Mouse (Mus musculus) spleen, adult 2 months (tissue): ENCODE results near the gene Dhx38.

ENCODE experiments used
- CTCF ChIP-seq: fragments of 200-500 bp; IDR thresholded peaks from 2 replicates; pipeline ENCODE4 v1.5.1; 2011; ENCODE audit warnings: mild to moderate bottlenecking, inconsistent platforms; ENCODE audit not compliant: insufficient read depth, insufficient read length, insufficient replicate concordance; ENCODE audit errors: extremely low read depth
- POLR2A ChIP-seq: fragments of 200-500 bp; IDR thresholded peaks from 2 replicates; pipeline ENCODE4 v1.6.1; 2011; ENCODE audit warnings: low read depth, low read length, inconsistent platforms

DNA sequence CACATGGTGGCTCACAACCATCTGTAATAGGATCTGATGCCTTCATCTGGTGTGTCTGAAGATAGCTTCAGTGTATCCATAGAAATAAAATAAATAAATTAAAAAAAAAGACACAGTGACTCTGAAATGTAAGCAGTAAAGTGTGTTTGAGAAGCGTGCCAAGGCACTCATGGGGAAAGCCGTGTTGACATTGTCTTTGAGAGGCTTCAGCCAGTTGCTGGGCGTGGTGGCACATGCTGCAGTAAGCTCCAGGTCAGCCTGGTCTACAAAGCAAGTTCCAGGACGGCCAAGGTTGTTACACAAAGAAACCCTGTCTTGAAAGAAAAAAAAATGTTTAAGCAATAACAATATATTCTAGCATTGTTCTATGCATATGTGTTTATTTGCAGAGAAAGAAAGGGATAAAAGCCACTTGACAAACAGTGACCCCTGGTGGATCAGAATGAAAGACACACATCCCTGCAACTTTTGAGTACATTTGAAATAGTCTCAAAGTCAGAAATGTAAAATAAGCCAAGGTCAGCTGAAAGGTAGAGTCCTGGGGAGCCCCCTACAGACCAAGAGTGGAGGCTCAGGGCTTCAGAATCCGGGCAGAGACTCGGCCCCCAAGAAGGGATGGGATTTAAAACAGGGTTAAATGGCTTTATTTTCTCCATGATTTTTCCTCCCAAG lies 27.6 kb upstream of the Dhx38 start:
- no peak for TF ChIP-seq CTCF
- TF ChIP-seq POLR2A: no peak
